Mouse (Mus musculus): ENCODE measurements at regions not wholly inside any gene's neighbourhood (a gene's known extent, or its start where the extent isn't known, plus 50 kb on each side); places are given as distances from the start of the nearest gene placed in this dataset.

DNA sequence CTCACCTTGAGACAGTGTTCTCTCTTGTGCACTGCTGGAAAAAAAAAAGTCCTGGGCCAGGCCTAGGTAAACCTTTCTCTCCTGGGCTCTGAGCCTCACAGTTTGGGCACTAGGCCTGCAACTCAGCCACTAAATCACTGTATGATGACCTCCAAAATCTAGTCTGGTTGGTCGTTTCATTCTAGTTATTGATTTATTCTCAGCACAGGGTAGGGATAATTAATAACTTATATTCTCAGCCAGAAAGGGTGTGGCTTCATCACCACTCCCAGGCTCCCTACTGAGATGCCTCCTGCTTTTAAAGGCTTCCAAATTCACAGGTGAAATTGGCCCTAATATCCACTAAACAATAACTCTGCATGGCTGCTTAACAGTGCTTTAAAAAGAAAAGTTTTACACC, 696.8 kb downstream of the Serpinb8 start:
- H3K4me1 ChIP-seq (ENCODE audit: control insufficient read depth, insufficient read depth, low read length) = no peaks in the 10 kb centered on the region
- no peak overlapping the region for H3K27ac ChIP-seq (ENCODE audit: insufficient read depth, low read length)
- no peaks in the 10 kb centered on the region for H3K27me3 ChIP-seq (ENCODE audit: control insufficient read depth, insufficient read depth, low read length, poor library complexity, severe bottlenecking)
- no peaks in the 10 kb centered on the region for H3K36me3 ChIP-seq (ENCODE audit: control insufficient read depth, insufficient read depth, low read length, poor library complexity, severe bottlenecking)
- TF ChIP-seq POLR2A (IDR thresholded peaks at IDR 0.05; ENCODE audit: insufficient read depth, low read length) = no peak
- TF ChIP-seq EP300 (IDR thresholded peaks at IDR 0.05; ENCODE audit: insufficient read depth, low read depth, low read length) = no peak
- no peak for TF ChIP-seq CTCF (IDR thresholded peaks at IDR 0.05; ENCODE audit: low read depth, low read length)
- no peak overlapping the region for H3K9ac ChIP-seq (ENCODE audit: low read depth, poor library complexity, severe bottlenecking)
- H3K4me3 ChIP-seq (ENCODE audit: low read depth, low read length) = no peak overlapping the region
- no peaks in the 10 kb centered on the region for H3K9me3 ChIP-seq (replicated peaks; ENCODE audit: control insufficient read depth, insufficient read depth, low read length, poor library complexity, severe bottlenecking)

All from ES-Bruce4 (cell line).